Mouse (Mus musculus) olfactory bulb, adult 2 months (tissue): ENCODE data around the gene Syn1.

Source experiments
- CTCF ChIP-seq: fragments of 200-500 bp; IDR thresholded peaks from 2 replicates; pipeline ENCODE4 v1.5.1; 2012; ENCODE audit warnings: low read depth, mild to moderate bottlenecking, low read length, moderate library complexity; ENCODE audit not compliant: insufficient read depth
- POLR2A ChIP-seq: fragments of 200-500 bp; IDR thresholded peaks from 2 replicates; pipeline ENCODE4 v1.6.1; 2012; ENCODE audit warnings: mild to moderate bottlenecking, low read depth, low read length, moderate library complexity; ENCODE audit not compliant: insufficient read depth

DNA sequence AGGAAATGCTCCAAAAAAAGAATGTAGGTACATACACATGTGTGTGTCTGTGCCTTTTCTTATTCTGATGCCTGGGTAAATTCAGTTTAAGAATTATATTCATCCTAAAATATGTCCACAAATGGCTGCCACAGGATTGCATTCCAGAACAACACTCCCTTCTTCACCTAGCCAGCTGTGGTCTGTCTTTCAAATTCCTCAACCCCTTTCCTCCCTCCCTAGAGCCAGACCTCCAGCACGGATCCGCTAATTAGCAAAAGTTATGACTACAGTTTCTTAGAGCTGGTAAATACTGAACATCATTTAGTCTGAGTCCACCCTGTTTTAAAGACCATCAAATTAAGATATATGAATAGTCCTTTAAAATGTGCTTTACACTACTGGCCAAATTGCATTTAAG, 73.0 kb downstream of the Syn1 start:
- TF ChIP-seq CTCF, result no peak
- TF ChIP-seq POLR2A, result no peak
